Mouse (Mus musculus): ENCODE results near the gene Gstt4. TPM values are rescaled to one million over a fixed set of nuclear protein-coding genes. Genes with fewer than 3 reads are reported as not detected.

The Gstt4 gene
- polyA plus RNA-seq, 1 experiment from 2014 or later = not detected

GRCm38 (mm10) chr10:75832272-75832895 lies 10.0 kb upstream of the Gstt4 start:
- H3K4me1 ChIP-seq (ENCODE audit: control insufficient read depth, insufficient read depth, low read length) = peaks cover 13% of the 10 kb centered on the region
- ATAC-seq (ENCODE audit: low FRiP score) (no peak), DNase-seq (ENCODE audit: low spot score, missing footprints) (peak; percentile 75)
- H3K9ac ChIP-seq (ENCODE audit: low read length) = no peak overlapping the region
- H3K9me3 ChIP-seq (ENCODE audit: control insufficient read depth, low read length) = no peaks in the 10 kb centered on the region
- no peaks in the 10 kb centered on the region for H3K36me3 ChIP-seq (ENCODE audit: control insufficient read depth, insufficient read depth, low read length)
- no peak overlapping the region for H3K4me3 ChIP-seq (ENCODE audit: low read depth, low read length)
- H3K27me3 ChIP-seq (ENCODE audit: control insufficient read depth, insufficient read depth, low read length) = peaks cover 8% of the 10 kb centered on the region; the same call in 1 of the 2 replicates
- H3K27ac ChIP-seq (ENCODE audit: low read depth, low read length) = no peak overlapping the region
- WGBS = 65% methylated on average over 13 of the region's 13 CpGs
- H3K4me2 ChIP-seq = no peak overlapping the region

GRCm38 (mm10) chr10:75830275-75830670 lies 7.9 kb upstream of the Gstt4 start:
- H3K4me1 ChIP-seq (ENCODE audit: control insufficient read depth, insufficient read depth, low read length) = peaks cover 8% of the 10 kb centered on the region; the same call in 1 of the 2 replicates
- peaks cover 7% of the 10 kb centered on the region; the same call in 1 of the 2 replicates for H3K27me3 ChIP-seq (ENCODE audit: control insufficient read depth, insufficient read depth, low read length)
- no peak overlapping the region for H3K4me3 ChIP-seq (ENCODE audit: low read depth, low read length)
- no peak overlapping the region for H3K9ac ChIP-seq (ENCODE audit: low read length)
- ATAC-seq (ENCODE audit: low FRiP score) = no peak
- no peaks in the 10 kb centered on the region for H3K36me3 ChIP-seq (ENCODE audit: control insufficient read depth, insufficient read depth, low read length)
- no peak overlapping the region for H3K4me2 ChIP-seq
- no peak for DNase-seq (ENCODE audit: low spot score, missing footprints)
- 89% methylated on average over 2 of the region's 2 CpGs for WGBS
- no peak overlapping the region for H3K27ac ChIP-seq (ENCODE audit: low read depth, low read length)
- H3K9me3 ChIP-seq (ENCODE audit: control insufficient read depth, low read length) = no peaks in the 10 kb centered on the region

GRCm38 (mm10) chr10:75829529-75830274 lies 7.4 kb upstream of the Gstt4 start:
- H3K4me3 ChIP-seq (ENCODE audit: low read depth, low read length) = no peak overlapping the region
- DNase-seq (ENCODE audit: low spot score, missing footprints) = no peak
- H3K27ac ChIP-seq (ENCODE audit: low read depth, low read length) = no peak overlapping the region
- no peaks in the 10 kb centered on the region for H3K9me3 ChIP-seq (ENCODE audit: control insufficient read depth, low read length)
- no peak overlapping the region for H3K9ac ChIP-seq (ENCODE audit: low read length)
- H3K4me1 ChIP-seq (ENCODE audit: control insufficient read depth, insufficient read depth, low read length) = peaks cover 7% of the 10 kb centered on the region; the same call in 1 of the 2 replicates
- ATAC-seq (ENCODE audit: low FRiP score) = no peak
- H3K4me2 ChIP-seq = no peak overlapping the region
- 94% methylated on average over 2 of the region's 2 CpGs for WGBS
- H3K27me3 ChIP-seq (ENCODE audit: control insufficient read depth, insufficient read depth, low read length) = peaks cover 4% of the 10 kb centered on the region; the same call in 1 of the 2 replicates
- no peaks in the 10 kb centered on the region for H3K36me3 ChIP-seq (ENCODE audit: control insufficient read depth, insufficient read depth, low read length)

GRCm38 (mm10) chr10:75828500-75828931 lies 6.2 kb upstream of the Gstt4 start:
- Histone ChIP-seq H3K4me3 (ENCODE audit: low read depth, low read length) (no peak overlapping the region), H3K9me3 (ENCODE audit: control insufficient read depth, low read length) (no peaks in the 10 kb centered on the region)
- DNase-seq (ENCODE audit: low spot score, missing footprints) = no peak

GRCm38 (mm10) chr10:75827668-75828360 lies 5.5 kb upstream of the Gstt4 start:
- DNase-seq (ENCODE audit: low spot score, missing footprints) = no peak

More at GRCm38 (mm10) chr10:75828500-75828931, 6.2 kb upstream of the Gstt4 start:
- H3K4me1 ChIP-seq (ENCODE audit: control insufficient read depth, insufficient read depth, low read length) = peaks cover 2% of the 10 kb centered on the region; the same call in 1 of the 2 replicates
- H3K9ac ChIP-seq (ENCODE audit: low read length) = no peak overlapping the region
- H3K27me3 ChIP-seq (ENCODE audit: control insufficient read depth, insufficient read depth, low read length) = no peaks in the 10 kb centered on the region; the same call in 1 of the 2 replicates
- ATAC-seq (ENCODE audit: low FRiP score) = no peak
- no peak overlapping the region for H3K4me2 ChIP-seq
- no peak overlapping the region for H3K27ac ChIP-seq (ENCODE audit: low read depth, low read length)
- H3K36me3 ChIP-seq (ENCODE audit: control insufficient read depth, insufficient read depth, low read length) = no peaks in the 10 kb centered on the region

GRCm38 (mm10) chr10:75824530-75824929 lies 2.2 kb upstream of the Gstt4 start:
- Histone ChIP-seq H3K9ac (ENCODE audit: low read length) (no peak overlapping the region), H3K4me3 (ENCODE audit: low read depth, low read length) (no peak overlapping the region), H3K4me1 (ENCODE audit: control insufficient read depth, insufficient read depth, low read length) (no peaks in the 10 kb centered on the region), H3K27me3 (ENCODE audit: control insufficient read depth, insufficient read depth, low read length) (no peaks in the 10 kb centered on the region), H3K4me2 (no peak overlapping the region), H3K36me3 (ENCODE audit: control insufficient read depth, insufficient read depth, low read length) (no peaks in the 10 kb centered on the region), H3K9me3 (ENCODE audit: control insufficient read depth, low read length) (no peaks in the 10 kb centered on the region), H3K27ac (ENCODE audit: low read depth, low read length) (no peak overlapping the region)
- whole genome bisulfite sequencing = 86% methylated on average over 4 of the region's 4 CpGs
- no peak for ATAC-seq (ENCODE audit: low FRiP score)
- no peak for DNase-seq (ENCODE audit: low spot score, missing footprints)

More at GRCm38 (mm10) chr10:75827668-75828360, 5.5 kb upstream of the Gstt4 start:
- H3K9me3 ChIP-seq (ENCODE audit: control insufficient read depth, low read length) = no peaks in the 10 kb centered on the region
- ATAC-seq (ENCODE audit: low FRiP score) = no peak
- 86% methylated on average over 4 of the region's 4 CpGs for WGBS
- H3K4me2 ChIP-seq = no peak overlapping the region
- no peak overlapping the region for H3K4me3 ChIP-seq (ENCODE audit: low read depth, low read length)
- no peaks in the 10 kb centered on the region for H3K27me3 ChIP-seq (ENCODE audit: control insufficient read depth, insufficient read depth, low read length)
- no peak overlapping the region for H3K27ac ChIP-seq (ENCODE audit: low read depth, low read length)
- no peak overlapping the region for H3K9ac ChIP-seq (ENCODE audit: low read length)
- no peaks in the 10 kb centered on the region for H3K4me1 ChIP-seq (ENCODE audit: control insufficient read depth, insufficient read depth, low read length)
- H3K36me3 ChIP-seq (ENCODE audit: control insufficient read depth, insufficient read depth, low read length) = no peaks in the 10 kb centered on the region

- Histone ChIP-seq H3K4me2 (no peak overlapping the region), H3K9ac (ENCODE audit: low read length) (no peak overlapping the region), H3K4me1 (ENCODE audit: control insufficient read depth, insufficient read depth, low read length) (no peaks in the 10 kb centered on the region), H3K27me3 (ENCODE audit: control insufficient read depth, insufficient read depth, low read length) (no peaks in the 10 kb centered on the region), H3K27ac (ENCODE audit: low read depth, low read length) (no peak overlapping the region), H3K9me3 (ENCODE audit: control insufficient read depth, low read length) (no peaks in the 10 kb centered on the region), H3K36me3 (ENCODE audit: control insufficient read depth, insufficient read depth, low read length) (no peaks in the 10 kb centered on the region), H3K4me3 (ENCODE audit: low read depth, low read length) (no peak overlapping the region)
- no peak for ATAC-seq (ENCODE audit: low FRiP score)
- 92% methylated on average over 1 of the region's 1 CpGs for WGBS
- DNase-seq (ENCODE audit: low spot score, missing footprints) = no peak
Observed at GRCm38 (mm10) chr10:75823782-75824181, 1.4 kb upstream of the Gstt4 start.

GRCm38 (mm10) chr10:75819882-75820281 lies 2.5 kb downstream of the Gstt4 start:
- Histone ChIP-seq H3K27ac (ENCODE audit: low read depth, low read length) (no peak overlapping the region), H3K36me3 (ENCODE audit: control insufficient read depth, insufficient read depth, low read length) (no peaks in the 10 kb centered on the region), H3K9me3 (ENCODE audit: control insufficient read depth, low read length) (no peaks in the 10 kb centered on the region), H3K9ac (ENCODE audit: low read length) (no peak overlapping the region), H3K4me3 (ENCODE audit: low read depth, low read length) (no peak overlapping the region), H3K27me3 (ENCODE audit: control insufficient read depth, insufficient read depth, low read length) (no peaks in the 10 kb centered on the region), H3K4me2 (no peak overlapping the region), H3K4me1 (ENCODE audit: control insufficient read depth, insufficient read depth, low read length) (no peaks in the 10 kb centered on the region)
- WGBS = 83% methylated on average over 5 of the region's 5 CpGs
- no peak for ATAC-seq (ENCODE audit: low FRiP score)
- DNase-seq (ENCODE audit: low spot score, missing footprints) = no peak

GRCm38 (mm10) chr10:75818641-75819040 lies 3.7 kb downstream of the Gstt4 start:
- H3K9ac ChIP-seq (ENCODE audit: low read length) = no peak overlapping the region
- DNase-seq (ENCODE audit: low spot score, missing footprints) = no peak
- 58% methylated on average over 10 of the region's 10 CpGs for WGBS
- no peak overlapping the region for H3K27ac ChIP-seq (ENCODE audit: low read depth, low read length)
- no peaks in the 10 kb centered on the region for H3K4me1 ChIP-seq (ENCODE audit: control insufficient read depth, insufficient read depth, low read length)
- ATAC-seq (ENCODE audit: low FRiP score) = no peak
- H3K27me3 ChIP-seq (ENCODE audit: control insufficient read depth, insufficient read depth, low read length) = no peaks in the 10 kb centered on the region
- no peak overlapping the region for H3K4me3 ChIP-seq (ENCODE audit: low read depth, low read length)
- H3K4me2 ChIP-seq = no peak overlapping the region
- H3K9me3 ChIP-seq (ENCODE audit: control insufficient read depth, low read length) = no peaks in the 10 kb centered on the region
- H3K36me3 ChIP-seq (ENCODE audit: control insufficient read depth, insufficient read depth, low read length) = no peaks in the 10 kb centered on the region

Data from midbrain, embryonic 11.5 days (tissue).